Mouse (Mus musculus): ENCODE measurements around the gene Gsg1l2. TPM values are rescaled to one million over a fixed set of nuclear protein-coding genes. Genes with fewer than 3 reads are reported as not detected.

Gsg1l2 gene
- polyA plus RNA-seq (2014; fragmentation: Nextera tagmentation; extraction: Ambion mirVana) = not detected in 2 replicates

- no peak within 1 kb of the TSS for H3K4me2 ChIP-seq (ENCODE audit: low read length)
- ATAC-seq (ENCODE audit: insufficient number of reproducible peaks, insufficient read depth, low FRiP score, low read depth) = no peak
- 80% methylated on average over 12 of the region's 12 CpGs for WGBS
- H3K4me3 ChIP-seq (ENCODE audit: control insufficient read depth in 1 of 2, insufficient read depth in 1 of 2, low read depth in 1 of 2, low read length in 2 of 2) = no peak within 1 kb of the TSS
- H3K36me3 ChIP-seq (ENCODE audit: control insufficient read depth, insufficient read depth, low read length) = no peaks in the 10 kb centered on the region
- H3K27ac ChIP-seq (replicated peaks in 1 of 2; ENCODE audit: control insufficient read depth in 1 of 2, insufficient read depth in 1 of 2, low read depth in 2 of 2, low read length in 2 of 2) = no peak within 1 kb of the TSS
- H3K9me3 ChIP-seq (ENCODE audit: control insufficient read depth, low read length) = no peaks in the 10 kb centered on the region
- H3K4me1 ChIP-seq (ENCODE audit: control insufficient read depth in 2 of 2, insufficient read depth in 2 of 2, low read length in 2 of 2) = no peaks in the 10 kb centered on the region
- H3K9ac ChIP-seq (ENCODE audit: low read length) = no peak within 1 kb of the TSS
- H3K27me3 ChIP-seq (ENCODE audit: control insufficient read depth, insufficient read depth, low read length) = no peaks in the 10 kb centered on the region
Observed at GRCm38 (mm10) chr11:67774379-67774778, at the start of gene Gsg1l2. Gene Gsg1l2, plus strand, starts transcription at chr11:67774608.

GRCm38 (mm10) chr11:67727095-67727494 lies 47.3 kb upstream of the Gsg1l2 start:
- H3K27ac ChIP-seq (replicated peaks in 1 of 2; ENCODE audit: control insufficient read depth in 1 of 2, insufficient read depth in 1 of 2, low read depth in 2 of 2, low read length in 2 of 2) = no peak overlapping the region
- H3K9ac ChIP-seq (ENCODE audit: low read length) = no peak overlapping the region
- no peak for ATAC-seq (ENCODE audit: insufficient number of reproducible peaks, insufficient read depth, low FRiP score, low read depth)
- no peak overlapping the region for H3K4me2 ChIP-seq (ENCODE audit: low read length)
- no peaks in the 10 kb centered on the region for H3K27me3 ChIP-seq (ENCODE audit: control insufficient read depth, insufficient read depth, low read length)
- WGBS = 56% methylated on average over 6 of the region's 6 CpGs
- 0 out of 2 replicates have a peak, but pooled peaks cover 4% of the 10 kb centered on the region for H3K9me3 ChIP-seq (ENCODE audit: control insufficient read depth, low read length)
- H3K4me1 ChIP-seq (ENCODE audit: control insufficient read depth in 2 of 2, insufficient read depth in 2 of 2, low read length in 2 of 2) = peaks cover 3 to 4% of the 10 kb centered on the region in 2 experiments; a peak in 3 of 4 replicates
- H3K4me3 ChIP-seq (ENCODE audit: control insufficient read depth in 1 of 2, insufficient read depth in 1 of 2, low read depth in 1 of 2, low read length in 2 of 2) = no peak overlapping the region
- no peaks in the 10 kb centered on the region for H3K36me3 ChIP-seq (ENCODE audit: control insufficient read depth, insufficient read depth, low read length)

GRCm38 (mm10) chr11:67728726-67729125 lies 45.7 kb upstream of the Gsg1l2 start:
- no peak for ATAC-seq (ENCODE audit: insufficient number of reproducible peaks, insufficient read depth, low FRiP score, low read depth)
- no peak overlapping the region for H3K27ac ChIP-seq (replicated peaks in 1 of 2; ENCODE audit: control insufficient read depth in 1 of 2, insufficient read depth in 1 of 2, low read depth in 2 of 2, low read length in 2 of 2)
- 0 out of 2 replicates have a peak, but pooled peaks cover 4% of the 10 kb centered on the region for H3K9me3 ChIP-seq (ENCODE audit: control insufficient read depth, low read length)
- no peaks in the 10 kb centered on the region for H3K27me3 ChIP-seq (ENCODE audit: control insufficient read depth, insufficient read depth, low read length)
- H3K4me2 ChIP-seq (ENCODE audit: low read length) = no peak overlapping the region
- no peak overlapping the region for H3K9ac ChIP-seq (ENCODE audit: low read length)
- no peaks in the 10 kb centered on the region for H3K36me3 ChIP-seq (ENCODE audit: control insufficient read depth, insufficient read depth, low read length)
- H3K4me3 ChIP-seq (ENCODE audit: control insufficient read depth in 1 of 2, insufficient read depth in 1 of 2, low read depth in 1 of 2, low read length in 2 of 2) = no peak overlapping the region
- peaks cover 3 to 4% of the 10 kb centered on the region in 2 experiments; a peak in 3 of 4 replicates for H3K4me1 ChIP-seq (ENCODE audit: control insufficient read depth in 2 of 2, insufficient read depth in 2 of 2, low read length in 2 of 2)

- H3K9ac ChIP-seq (ENCODE audit: low read length) = no peak overlapping the region
- no peak overlapping the region for H3K4me2 ChIP-seq (ENCODE audit: low read length)
- H3K27ac ChIP-seq (replicated peaks in 1 of 2; ENCODE audit: control insufficient read depth in 1 of 2, insufficient read depth in 1 of 2, low read depth in 2 of 2, low read length in 2 of 2) = no peak overlapping the region
- H3K4me1 ChIP-seq (ENCODE audit: control insufficient read depth in 2 of 2, insufficient read depth in 2 of 2, low read length in 2 of 2) = peaks cover 3 to 4% of the 10 kb centered on the region in 2 experiments; a peak in 3 of 4 replicates
- no peak for ATAC-seq (ENCODE audit: insufficient number of reproducible peaks, insufficient read depth, low FRiP score, low read depth)
- no peaks in the 10 kb centered on the region for H3K27me3 ChIP-seq (ENCODE audit: control insufficient read depth, insufficient read depth, low read length)
- no peak overlapping the region for H3K4me3 ChIP-seq (ENCODE audit: control insufficient read depth in 1 of 2, insufficient read depth in 1 of 2, low read depth in 1 of 2, low read length in 2 of 2)
- 96% methylated on average over 2 of the region's 2 CpGs for WGBS
- H3K36me3 ChIP-seq (ENCODE audit: control insufficient read depth, insufficient read depth, low read length) = no peaks in the 10 kb centered on the region
- H3K9me3 ChIP-seq (ENCODE audit: control insufficient read depth, low read length) = 0 out of 2 replicates have a peak, but pooled peaks cover 4% of the 10 kb centered on the region
Observed at GRCm38 (mm10) chr11:67731056-67731455, 43.4 kb upstream of the Gsg1l2 start.

- ATAC-seq (ENCODE audit: insufficient number of reproducible peaks, insufficient read depth, low FRiP score, low read depth) = no peak
- H3K4me1 ChIP-seq (ENCODE audit: control insufficient read depth in 2 of 2, insufficient read depth in 2 of 2, low read length in 2 of 2) = no peaks in the 10 kb centered on the region
- 57% methylated on average over 1 of the region's 1 CpGs for WGBS
Observed at GRCm38 (mm10) chr11:67733726-67734125, 40.7 kb upstream of the Gsg1l2 start.

GRCm38 (mm10) chr11:67734597-67734996 lies 39.8 kb upstream of the Gsg1l2 start:
- WGBS = 67% methylated on average over 3 of the region's 3 CpGs
- H3K4me3 ChIP-seq (ENCODE audit: control insufficient read depth in 1 of 2, insufficient read depth in 1 of 2, low read depth in 1 of 2, low read length in 2 of 2) = no peak overlapping the region
- H3K4me2 ChIP-seq (ENCODE audit: low read length) = no peak overlapping the region
- H3K9me3 ChIP-seq (ENCODE audit: control insufficient read depth, low read length) = 0 out of 2 replicates have a peak, but pooled peaks cover 4% of the 10 kb centered on the region
- no peak overlapping the region for H3K9ac ChIP-seq (ENCODE audit: low read length)
- H3K27me3 ChIP-seq (ENCODE audit: control insufficient read depth, insufficient read depth, low read length) = no peaks in the 10 kb centered on the region
- H3K27ac ChIP-seq (replicated peaks in 1 of 2; ENCODE audit: control insufficient read depth in 1 of 2, insufficient read depth in 1 of 2, low read depth in 2 of 2, low read length in 2 of 2) = no peak overlapping the region
- H3K36me3 ChIP-seq (ENCODE audit: control insufficient read depth, insufficient read depth, low read length) = no peaks in the 10 kb centered on the region
- no peak for ATAC-seq (ENCODE audit: insufficient number of reproducible peaks, insufficient read depth, low FRiP score, low read depth)
- no peaks in the 10 kb centered on the region for H3K4me1 ChIP-seq (ENCODE audit: control insufficient read depth in 2 of 2, insufficient read depth in 2 of 2, low read length in 2 of 2)

More at GRCm38 (mm10) chr11:67733726-67734125, 40.7 kb upstream of the Gsg1l2 start:
- no peaks in the 10 kb centered on the region for H3K36me3 ChIP-seq (ENCODE audit: control insufficient read depth, insufficient read depth, low read length)
- H3K27me3 ChIP-seq (ENCODE audit: control insufficient read depth, insufficient read depth, low read length) = no peaks in the 10 kb centered on the region
- H3K27ac ChIP-seq (replicated peaks in 1 of 2; ENCODE audit: control insufficient read depth in 1 of 2, insufficient read depth in 1 of 2, low read depth in 2 of 2, low read length in 2 of 2) = no peak overlapping the region
- H3K9me3 ChIP-seq (ENCODE audit: control insufficient read depth, low read length) = 0 out of 2 replicates have a peak, but pooled peaks cover 4% of the 10 kb centered on the region
- H3K4me2 ChIP-seq (ENCODE audit: low read length) = no peak overlapping the region
- H3K4me3 ChIP-seq (ENCODE audit: control insufficient read depth in 1 of 2, insufficient read depth in 1 of 2, low read depth in 1 of 2, low read length in 2 of 2) = no peak overlapping the region
- H3K9ac ChIP-seq (ENCODE audit: low read length) = no peak overlapping the region

GRCm38 (mm10) chr11:67738345-67738744 lies 36.1 kb upstream of the Gsg1l2 start:
- Histone ChIP-seq H3K36me3 (ENCODE audit: control insufficient read depth, insufficient read depth, low read length) (no peaks in the 10 kb centered on the region), H3K4me1 (ENCODE audit: control insufficient read depth in 2 of 2, insufficient read depth in 2 of 2, low read length in 2 of 2) (no peaks in the 10 kb centered on the region), H3K27ac (replicated peaks in 1 of 2; ENCODE audit: control insufficient read depth in 1 of 2, insufficient read depth in 1 of 2, low read depth in 2 of 2, low read length in 2 of 2) (no peak overlapping the region), H3K27me3 (ENCODE audit: control insufficient read depth, insufficient read depth, low read length) (no peaks in the 10 kb centered on the region), H3K4me3 (ENCODE audit: control insufficient read depth in 1 of 2, insufficient read depth in 1 of 2, low read depth in 1 of 2, low read length in 2 of 2) (no peak overlapping the region), H3K9me3 (ENCODE audit: control insufficient read depth, low read length) (no peaks in the 10 kb centered on the region), H3K4me2 (ENCODE audit: low read length) (no peak overlapping the region), H3K9ac (ENCODE audit: low read length) (no peak overlapping the region)
- 81% methylated on average over 6 of the region's 6 CpGs for WGBS
- no peak for ATAC-seq (ENCODE audit: insufficient number of reproducible peaks, insufficient read depth, low FRiP score, low read depth)

GRCm38 (mm10) chr11:67738846-67739490 lies 35.4 kb upstream of the Gsg1l2 start:
- WGBS = 86% methylated on average over 5 of the region's 5 CpGs
- no peaks in the 10 kb centered on the region for H3K27me3 ChIP-seq (ENCODE audit: control insufficient read depth, insufficient read depth, low read length)

More at GRCm38 (mm10) chr11:67738846-67739490, 35.4 kb upstream of the Gsg1l2 start:
- Histone ChIP-seq H3K9ac (ENCODE audit: low read length) (no peak overlapping the region), H3K4me1 (ENCODE audit: control insufficient read depth in 2 of 2, insufficient read depth in 2 of 2, low read length in 2 of 2) (no peaks in the 10 kb centered on the region), H3K27ac (replicated peaks in 1 of 2; ENCODE audit: control insufficient read depth in 1 of 2, insufficient read depth in 1 of 2, low read depth in 2 of 2, low read length in 2 of 2) (no peak overlapping the region), H3K9me3 (ENCODE audit: control insufficient read depth, low read length) (no peaks in the 10 kb centered on the region), H3K4me2 (ENCODE audit: low read length) (no peak overlapping the region), H3K36me3 (ENCODE audit: control insufficient read depth, insufficient read depth, low read length) (no peaks in the 10 kb centered on the region), H3K4me3 (ENCODE audit: control insufficient read depth in 1 of 2, insufficient read depth in 1 of 2, low read depth in 1 of 2, low read length in 2 of 2) (no peak overlapping the region)
- no peak for ATAC-seq (ENCODE audit: insufficient number of reproducible peaks, insufficient read depth, low FRiP score, low read depth)

Measured in heart, embryonic 14.5 days (tissue).